In genomic region chr9:52160512-52160911, GRCm38 (mm10) we compare ENCODE assay signal across 1 mouse cellular context.
TF ChIP-seq lines count a peak whose summit lies in the region.

No protein-coding gene starts in this region.

TF ChIP-seq in CH12.LX, 34 proteins besides CTCF, POLR2A, EP300 and RAD21:
- TF ChIP-seq SMC3 (IDR thresholded peaks at IDR 0.05; ENCODE audit: low read depth, low read length) = peak; percentile 29
- no peak for TF ChIP-seq ZNF384 (IDR thresholded peaks at IDR 0.05; ENCODE audit: low read depth, low read length)
- no peak for TF ChIP-seq TCF12 (IDR thresholded peaks at IDR 0.05; ENCODE audit: low read depth, low read length)
- no peak for TF ChIP-seq RCOR1 (conservative IDR thresholded peaks at IDR 0.05; ENCODE audit: low read depth, low read length)
TF ChIP-seq in CH12.LX: peak in this region for 1.
